Mouse (Mus musculus): ENCODE measurements at regions not wholly inside any gene's neighbourhood (a gene's known extent, or its start where the extent isn't known, plus 50 kb on each side); places are given as distances from the start of the nearest gene placed in this dataset.

DNA sequence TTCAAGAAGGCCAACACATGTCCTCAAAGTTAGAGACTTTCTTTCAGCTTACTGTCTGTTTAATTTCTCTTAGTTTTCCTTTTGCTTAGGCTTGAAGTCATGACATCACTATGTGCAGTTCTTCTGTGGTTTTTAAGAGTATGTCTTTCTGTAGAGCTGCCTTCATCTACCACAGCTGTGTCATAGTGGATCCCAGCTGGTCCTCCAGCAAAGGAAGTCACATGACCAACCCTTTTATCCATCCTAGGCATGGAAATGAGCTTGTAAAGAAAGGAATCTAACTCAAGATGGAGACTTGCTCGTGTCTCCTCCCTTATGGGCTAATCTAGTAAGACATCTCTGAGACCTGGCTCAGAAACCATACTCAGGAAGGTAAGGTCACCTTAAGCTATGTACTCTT is 886.7 kb upstream of the Tenm2 start:
- no peaks in the 10 kb centered on the region for H3K9me3 ChIP-seq
- H3K36me3 ChIP-seq (replicated peaks) = no peaks in the 10 kb centered on the region
- no peak for ATAC-seq (ENCODE audit: low FRiP score)
- H3K27me3 ChIP-seq = no peaks in the 10 kb centered on the region
- peaks cover 11% of the 10 kb centered on the region; the same call in 1 of the 2 replicates for H3K4me1 ChIP-seq
- H3K27ac ChIP-seq = no peak overlapping the region
- H3K9ac ChIP-seq = no peak overlapping the region
- H3K4me2 ChIP-seq = no peak overlapping the region
- WGBS = 67% methylated on average over 1 of the region's 1 CpGs
- H3K4me3 ChIP-seq (replicated peaks) = no peak overlapping the region

DNA sequence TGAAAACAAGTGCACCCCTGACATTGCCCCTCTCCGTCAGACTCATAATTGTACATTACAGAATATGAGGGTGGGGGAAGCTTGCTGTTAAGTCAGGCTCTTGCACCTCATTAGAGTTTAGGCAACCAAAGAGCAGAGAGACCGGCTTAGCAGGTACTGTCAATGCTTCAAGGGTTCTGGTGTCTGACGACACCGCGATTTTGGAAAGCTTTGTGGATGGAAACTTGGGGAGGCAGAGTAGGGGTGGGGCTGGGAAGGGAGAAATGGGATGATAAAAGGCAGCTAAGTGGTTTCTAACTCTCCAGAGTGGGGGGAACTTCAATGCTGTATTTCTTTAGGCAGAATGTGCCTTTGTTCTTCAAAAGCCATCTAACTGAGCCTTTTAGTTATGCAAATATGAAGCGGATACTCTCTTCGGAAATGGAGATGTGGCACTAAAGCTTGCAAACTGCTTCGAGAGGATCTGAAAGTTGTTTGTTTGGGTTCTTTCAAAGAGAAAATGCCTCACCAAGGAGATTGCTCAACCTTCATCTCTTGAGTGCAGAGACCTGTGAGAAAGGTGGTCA is 885.4 kb upstream of the Tenm2 start:
- ATAC-seq (ENCODE audit: low FRiP score) = no peak
- no peaks in the 10 kb centered on the region for H3K27me3 ChIP-seq

DNA sequence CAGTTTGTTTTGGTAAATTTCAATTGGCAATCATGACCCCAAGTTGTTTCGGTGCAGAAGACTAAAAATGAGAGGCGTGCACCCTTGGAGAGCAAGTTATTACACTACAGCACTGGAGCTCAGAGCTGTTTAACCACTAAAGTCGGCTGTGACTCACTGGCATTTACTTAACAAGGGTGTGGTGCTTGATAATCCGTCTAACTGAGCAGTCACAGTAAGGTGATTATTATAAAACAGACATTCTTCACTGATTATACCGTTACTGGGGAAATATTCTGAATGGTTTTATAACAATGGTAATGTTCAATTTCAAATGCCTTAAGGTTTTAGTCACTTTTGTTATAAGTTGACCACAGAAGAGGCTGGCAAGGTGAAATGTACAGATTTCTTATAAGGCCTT is 882.0 kb upstream of the Tenm2 start:
- no peak overlapping the region for H3K4me3 ChIP-seq (replicated peaks)
- H3K36me3 ChIP-seq (replicated peaks) = no peaks in the 10 kb centered on the region
- peaks cover 7% of the 10 kb centered on the region; the same call in 1 of the 2 replicates for H3K4me1 ChIP-seq
- H3K9ac ChIP-seq = no peak overlapping the region
- H3K9me3 ChIP-seq = no peaks in the 10 kb centered on the region
- no peak overlapping the region for H3K4me2 ChIP-seq
- WGBS = 75% methylated on average over 5 of the region's 5 CpGs
- no peak for ATAC-seq (ENCODE audit: low FRiP score)
- no peak overlapping the region for H3K27ac ChIP-seq
- H3K27me3 ChIP-seq = no peaks in the 10 kb centered on the region

More for the DNA sequence above, 885.4 kb upstream of the Tenm2 start:
- H3K36me3 ChIP-seq (replicated peaks) = no peaks in the 10 kb centered on the region
- H3K27ac ChIP-seq = no peak overlapping the region
- H3K4me2 ChIP-seq = 0 out of 2 replicates have a peak overlapping the region, but pooled peaks have one; percentile 4
- H3K9me3 ChIP-seq = no peaks in the 10 kb centered on the region
- no peak overlapping the region for H3K4me3 ChIP-seq (replicated peaks)
- H3K4me1 ChIP-seq = peaks cover 7% of the 10 kb centered on the region; the same call in 1 of the 2 replicates
- 22% methylated on average over 8 of the region's 8 CpGs for WGBS
- H3K9ac ChIP-seq = no peak overlapping the region

DNA sequence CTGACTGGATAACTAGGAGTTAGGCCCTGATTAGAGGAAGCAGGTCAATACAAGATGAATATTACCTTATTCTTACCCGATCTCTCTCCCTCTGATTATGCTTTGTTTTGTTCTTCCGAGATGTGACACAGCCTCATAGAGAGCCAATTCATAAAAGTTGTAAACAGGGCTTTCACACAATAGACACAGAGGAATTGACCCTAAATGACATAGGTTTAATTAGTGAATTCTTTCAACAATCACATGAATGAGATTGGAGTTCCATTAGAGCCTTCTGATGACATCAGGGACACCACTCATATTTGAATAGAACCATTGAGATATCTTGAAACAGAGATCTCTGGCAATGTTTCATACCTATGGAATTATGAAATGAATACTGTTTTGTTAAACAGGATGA is 856.4 kb upstream of the Tenm2 start:
- Histone ChIP-seq H3K36me3 (replicated peaks) (no peaks in the 10 kb centered on the region), H3K4me1 (no peaks in the 10 kb centered on the region), H3K27me3 (no peaks in the 10 kb centered on the region), H3K9ac (no peak overlapping the region), H3K4me2 (no peak overlapping the region), H3K27ac (no peak overlapping the region), H3K9me3 (no peaks in the 10 kb centered on the region), H3K4me3 (replicated peaks) (no peak overlapping the region)
- no peak for ATAC-seq (ENCODE audit: low FRiP score)
- 46% methylated on average over 2 of the region's 2 CpGs for WGBS

DNA sequence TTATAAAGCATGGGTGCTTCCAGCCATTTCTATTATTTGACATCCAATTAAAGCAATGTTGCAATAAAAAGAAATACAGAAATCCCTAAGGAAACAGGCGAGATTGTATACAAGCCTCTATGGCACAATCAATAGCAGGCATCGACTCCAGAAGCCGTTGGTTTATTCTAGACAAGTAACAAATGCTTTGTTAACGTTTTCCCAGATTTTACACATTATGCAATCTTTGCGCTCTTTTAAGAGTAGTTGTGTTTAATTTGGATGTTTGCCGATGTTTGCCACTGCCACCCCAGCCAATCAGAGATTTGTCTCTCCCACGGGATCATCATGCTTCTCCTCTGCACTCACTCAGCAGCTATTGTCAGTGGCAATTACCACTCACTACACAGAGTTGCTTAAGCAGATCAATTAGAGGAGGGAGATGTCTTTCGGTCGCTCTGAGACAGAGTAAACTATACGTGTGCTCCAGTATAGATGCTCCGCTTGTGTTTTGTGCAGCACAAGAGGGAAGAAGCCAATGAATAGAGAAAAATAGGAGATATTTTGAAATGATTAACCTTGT is 839.5 kb upstream of the Tenm2 start:
- Histone ChIP-seq H3K9ac (no peak overlapping the region), H3K4me1 (no peaks in the 10 kb centered on the region), H3K36me3 (replicated peaks) (no peaks in the 10 kb centered on the region), H3K4me2 (no peak overlapping the region), H3K9me3 (no peaks in the 10 kb centered on the region), H3K27ac (no peak overlapping the region), H3K27me3 (no peaks in the 10 kb centered on the region), H3K4me3 (replicated peaks) (no peak overlapping the region)
- 55% methylated on average over 11 of the region's 11 CpGs for WGBS
- ATAC-seq (ENCODE audit: low FRiP score) = no peak; the same call in 1 of the 2 replicates

DNA sequence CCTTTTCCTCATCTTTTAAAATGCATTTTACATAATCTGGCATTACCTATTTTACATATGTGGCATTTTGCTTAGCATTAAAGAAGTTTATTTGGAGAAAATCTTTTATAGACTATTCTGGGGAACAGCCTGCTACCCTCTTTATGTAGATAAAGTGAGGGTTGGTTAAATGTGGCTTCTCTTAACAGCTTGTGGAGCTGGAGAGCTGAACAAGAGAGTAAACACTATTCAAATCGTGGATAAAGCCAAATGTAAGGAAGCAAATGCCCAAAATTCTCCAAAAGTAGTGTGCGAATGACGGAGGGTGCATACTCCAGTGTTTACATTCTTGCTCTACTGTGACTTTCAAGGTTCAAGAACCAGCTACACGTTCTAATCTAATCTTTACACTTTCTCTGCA is 833.9 kb upstream of the Tenm2 start:
- Histone ChIP-seq H3K4me2 (no peak overlapping the region), H3K36me3 (replicated peaks) (no peaks in the 10 kb centered on the region), H3K27me3 (no peaks in the 10 kb centered on the region), H3K9me3 (no peaks in the 10 kb centered on the region), H3K9ac (no peak overlapping the region), H3K4me3 (replicated peaks) (no peak overlapping the region), H3K27ac (no peak overlapping the region), H3K4me1 (0 out of 2 replicates have a peak, but pooled peaks cover 3% of the 10 kb centered on the region)
- no peak for ATAC-seq (ENCODE audit: low FRiP score)
- WGBS = 54% methylated on average over 4 of the region's 4 CpGs

DNA sequence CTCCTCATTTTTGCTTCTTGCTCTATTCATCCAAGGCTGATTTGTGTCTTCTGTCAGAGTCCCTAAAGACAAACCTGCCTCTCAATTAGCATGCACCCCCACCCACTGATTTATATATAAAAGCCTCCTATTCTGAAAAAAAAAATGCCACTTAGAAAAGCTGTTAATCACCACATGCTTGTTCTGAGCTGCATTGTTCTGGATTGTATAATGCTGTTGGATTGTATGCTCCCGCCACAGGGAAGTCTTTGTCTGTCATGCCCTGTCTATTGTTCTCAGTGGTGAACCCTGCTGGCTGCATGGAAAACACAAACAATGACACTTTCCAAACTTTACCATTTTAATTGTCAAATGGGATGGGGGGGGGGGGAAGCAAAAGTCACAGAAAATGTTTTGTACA is 831.9 kb upstream of the Tenm2 start:
- peak; percentile 69; the same call in 1 of the 2 replicates for ATAC-seq (ENCODE audit: low FRiP score)
- no peaks in the 10 kb centered on the region for H3K27me3 ChIP-seq
- WGBS = 0% methylated on average over 1 of the region's 1 CpGs
- 0 out of 2 replicates have a peak, but pooled peaks cover 3% of the 10 kb centered on the region for H3K4me1 ChIP-seq
- H3K9me3 ChIP-seq = no peaks in the 10 kb centered on the region
- H3K4me3 ChIP-seq (replicated peaks) = no peak overlapping the region
- no peak overlapping the region for H3K27ac ChIP-seq
- H3K9ac ChIP-seq = no peak overlapping the region
- H3K4me2 ChIP-seq = no peak overlapping the region
- H3K36me3 ChIP-seq (replicated peaks) = no peaks in the 10 kb centered on the region

DNA sequence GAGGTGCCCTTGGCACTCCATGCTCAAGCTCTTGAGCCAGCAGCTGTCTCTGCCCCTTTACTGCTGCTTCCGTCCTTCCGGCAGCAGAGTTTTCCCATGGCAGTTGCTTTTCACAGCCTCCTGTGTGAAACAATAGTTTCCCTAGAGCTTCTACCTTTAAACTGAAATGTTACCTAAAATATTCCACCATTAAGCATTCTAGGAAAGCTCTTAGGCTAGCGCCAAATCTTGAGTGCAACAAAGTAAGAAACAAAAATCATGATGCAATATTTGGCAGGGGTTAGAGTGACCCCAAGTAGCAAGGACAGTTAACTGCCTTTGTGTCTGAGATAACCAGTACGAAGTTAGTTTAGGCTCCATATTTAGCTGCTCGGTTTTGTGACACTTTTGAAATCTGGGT is 830.3 kb upstream of the Tenm2 start:
- no peak overlapping the region for H3K9ac ChIP-seq
- 82% methylated on average over 5 of the region's 5 CpGs for WGBS
- no peak overlapping the region for H3K4me3 ChIP-seq (replicated peaks)
- H3K36me3 ChIP-seq (replicated peaks) = no peaks in the 10 kb centered on the region
- no peaks in the 10 kb centered on the region for H3K9me3 ChIP-seq
- ATAC-seq (ENCODE audit: low FRiP score) = no peak
- H3K4me1 ChIP-seq = 0 out of 2 replicates have a peak, but pooled peaks cover 3% of the 10 kb centered on the region
- H3K27ac ChIP-seq = no peak overlapping the region
- no peaks in the 10 kb centered on the region for H3K27me3 ChIP-seq
- no peak overlapping the region for H3K4me2 ChIP-seq

DNA sequence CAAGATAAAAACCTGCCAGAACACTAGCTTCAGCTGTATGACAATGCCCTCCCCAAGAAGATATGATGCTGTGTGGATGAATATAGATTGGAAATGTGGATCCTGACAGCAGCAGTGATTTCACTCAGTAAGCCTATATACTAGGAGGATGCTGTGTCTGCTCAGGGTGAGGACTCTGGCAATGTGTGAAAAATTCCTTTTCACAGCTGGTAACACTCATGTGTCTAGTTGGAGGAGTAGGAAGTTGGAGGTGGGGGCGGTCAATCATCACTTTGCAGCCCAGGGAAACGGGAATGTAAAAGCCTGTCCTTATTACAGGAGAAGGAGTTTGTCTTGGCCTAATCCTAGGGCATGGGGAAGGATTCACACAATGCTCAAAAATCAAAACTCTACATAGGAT is 824.3 kb upstream of the Tenm2 start:
- no peaks in the 10 kb centered on the region for H3K4me1 ChIP-seq
- no peak overlapping the region for H3K27ac ChIP-seq
- H3K4me3 ChIP-seq (replicated peaks) = no peak overlapping the region
- no peak overlapping the region for H3K9ac ChIP-seq
- WGBS = 87% methylated on average over 2 of the region's 2 CpGs
- no peak overlapping the region for H3K4me2 ChIP-seq
- no peaks in the 10 kb centered on the region for H3K27me3 ChIP-seq
- H3K9me3 ChIP-seq = no peaks in the 10 kb centered on the region
- no peak for ATAC-seq (ENCODE audit: low FRiP score)
- no peaks in the 10 kb centered on the region for H3K36me3 ChIP-seq (replicated peaks)

DNA sequence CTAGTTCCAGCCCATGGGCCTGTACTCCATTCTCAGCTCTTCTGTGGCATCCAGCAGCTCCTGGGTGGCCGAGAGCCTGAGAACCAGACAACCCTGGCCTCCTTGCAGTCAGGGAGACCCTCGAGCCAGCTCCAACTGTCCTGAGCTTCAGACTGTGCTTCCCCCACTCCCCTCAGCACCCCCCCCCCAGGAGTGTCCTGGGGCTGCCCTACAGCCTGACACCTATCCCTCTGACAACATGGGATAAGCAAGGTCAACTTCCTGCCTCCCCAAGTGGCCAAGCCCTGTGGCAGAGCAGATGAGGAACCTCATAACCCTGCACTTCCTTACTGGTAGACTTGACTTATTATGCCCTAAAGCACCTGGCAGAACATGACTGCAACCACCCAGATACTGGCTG is 823.1 kb upstream of the Tenm2 start:
- Histone ChIP-seq H3K4me1 (no peaks in the 10 kb centered on the region), H3K27me3 (no peaks in the 10 kb centered on the region), H3K27ac (no peak overlapping the region), H3K4me2 (no peak overlapping the region), H3K36me3 (replicated peaks) (no peaks in the 10 kb centered on the region), H3K9ac (no peak overlapping the region), H3K4me3 (replicated peaks) (no peak overlapping the region), H3K9me3 (no peaks in the 10 kb centered on the region)
- no peak for ATAC-seq (ENCODE audit: low FRiP score)
- 87% methylated on average over 2 of the region's 2 CpGs for WGBS

DNA sequence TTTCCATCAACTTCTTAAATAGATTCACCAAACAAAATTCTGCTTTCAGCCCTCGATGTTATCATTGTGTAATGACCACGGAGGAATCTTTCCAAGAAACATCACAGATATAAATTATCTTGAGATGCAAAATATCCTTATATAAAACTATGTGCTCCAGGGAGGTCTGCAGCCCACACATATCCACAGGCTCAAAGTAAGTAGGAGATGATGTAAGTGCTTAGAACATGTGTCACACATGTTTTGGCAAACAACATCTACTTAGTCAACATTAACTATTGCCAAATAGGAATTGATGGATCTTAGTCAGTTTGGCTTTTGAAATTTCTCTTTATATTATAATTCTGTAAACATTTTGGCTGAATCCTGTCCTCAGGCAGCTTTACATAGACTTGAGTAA is 800.8 kb upstream of the Tenm2 start:
- H3K27ac ChIP-seq = no peak overlapping the region
- H3K9me3 ChIP-seq = no peaks in the 10 kb centered on the region
- no peak overlapping the region for H3K4me3 ChIP-seq (replicated peaks)
- 84% methylated on average over 2 of the region's 2 CpGs for WGBS
- H3K36me3 ChIP-seq (replicated peaks) = no peaks in the 10 kb centered on the region
- H3K4me2 ChIP-seq = no peak overlapping the region
- no peaks in the 10 kb centered on the region for H3K27me3 ChIP-seq
- no peak overlapping the region for H3K9ac ChIP-seq
- ATAC-seq (ENCODE audit: low FRiP score) = no peak
- no peaks in the 10 kb centered on the region for H3K4me1 ChIP-seq

DNA sequence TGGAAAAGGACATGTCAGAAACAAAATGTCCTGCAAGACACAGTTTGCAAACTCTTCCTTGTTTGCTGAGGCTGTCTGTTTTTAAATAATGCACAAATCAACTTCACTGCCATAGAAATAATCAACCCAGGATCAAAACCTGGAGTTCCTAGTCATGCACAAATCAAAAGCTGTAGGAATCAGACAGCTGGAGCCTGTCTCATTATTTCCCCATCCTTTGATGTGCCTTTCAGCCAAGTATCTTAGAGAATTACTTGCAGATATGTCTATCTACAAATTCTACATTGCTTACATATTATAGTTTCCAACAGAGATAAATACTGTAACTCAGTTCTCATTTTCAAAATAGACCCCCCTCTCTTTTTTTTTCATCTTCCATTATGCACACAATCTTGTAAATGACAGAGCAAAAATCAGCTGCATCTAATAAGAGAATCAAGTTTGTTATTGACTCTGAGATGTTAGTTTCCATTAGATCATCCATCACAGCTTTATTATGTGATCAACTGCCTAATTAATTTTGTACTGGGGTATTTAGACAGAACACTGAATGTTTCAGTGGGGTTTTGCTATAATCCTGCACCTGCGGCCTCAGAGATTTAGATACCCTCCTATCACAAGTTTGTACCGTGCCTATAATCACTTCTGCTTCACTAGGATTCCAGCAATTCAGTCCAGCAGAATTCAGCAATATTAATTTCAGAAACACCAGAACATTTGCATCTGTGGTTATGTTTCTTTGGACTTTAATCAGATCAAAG is 798.9 kb upstream of the Tenm2 start:
- Histone ChIP-seq H3K9me3 (no peaks in the 10 kb centered on the region), H3K4me1 (no peaks in the 10 kb centered on the region), H3K27ac (no peak overlapping the region), H3K27me3 (no peaks in the 10 kb centered on the region), H3K36me3 (replicated peaks) (no peaks in the 10 kb centered on the region), H3K9ac (no peak overlapping the region), H3K4me3 (replicated peaks) (no peak overlapping the region), H3K4me2 (no peak overlapping the region)
- 51% methylated on average over 2 of the region's 2 CpGs for WGBS
- ATAC-seq (ENCODE audit: low FRiP score) = 0 out of 2 replicates have a peak, but pooled peaks have one; percentile 30

DNA sequence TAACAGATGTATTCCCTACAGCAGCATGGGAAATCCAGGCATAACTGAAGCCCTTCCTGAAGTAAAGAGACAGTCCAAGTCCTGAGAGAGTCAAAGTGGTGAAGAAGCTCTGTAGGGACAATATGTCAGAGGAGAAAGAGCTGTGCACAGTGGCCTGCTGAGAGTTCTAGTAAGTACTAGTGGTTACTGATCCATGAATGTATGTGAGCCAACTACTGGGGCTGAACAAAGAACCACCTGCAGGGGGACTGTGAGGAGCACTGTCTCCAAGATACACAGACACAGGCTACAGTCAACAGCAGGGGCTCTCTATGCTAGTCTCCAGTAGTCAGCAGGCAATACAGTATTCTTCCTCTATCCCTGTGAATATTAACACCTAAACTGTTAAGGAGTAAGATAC is 785.9 kb upstream of the Tenm2 start:
- Histone ChIP-seq H3K9ac (no peak overlapping the region), H3K4me3 (replicated peaks) (no peak overlapping the region), H3K9me3 (no peaks in the 10 kb centered on the region), H3K4me1 (no peaks in the 10 kb centered on the region), H3K27ac (no peak overlapping the region), H3K36me3 (replicated peaks) (no peaks in the 10 kb centered on the region), H3K27me3 (no peaks in the 10 kb centered on the region), H3K4me2 (no peak overlapping the region)
- no peak for ATAC-seq (ENCODE audit: low FRiP score)
